Mouse (Mus musculus) hematopoietic multipotent progenitor cell, adult 10-12 weeks (in vitro differentiated cells): ENCODE measurements around the gene Tlcd2. TPM values are rescaled to one million over a fixed set of nuclear protein-coding genes. Genes with fewer than 3 reads are reported as not detected.

Experiments used
- polyA plus RNA-seq: library from polyadenylated mRNA; stranded (reverse); fragments of >175 nt; gene quantifications from 2 replicates; pipeline ENCODE4 v1.2.3, GENCODE M21; 2012; ENCODE audit warnings: low replicate concordance

The Tlcd2 gene
- 4.7 and 6.8 TPM in 2 replicates for polyA plus RNA-seq

GRCm38 (mm10) chr11:75460844-75461742, at the start of gene Tlcd2:
Gene Tlcd2 (plus strand): TSS chr11:75461715.

GRCm38 (mm10) chr11:75422013-75422792, 39.3 kb upstream of the Tlcd2 start, which contains the start of gene Serpinf1:
Gene Serpinf1 (minus strand): TSS chr11:75422701.

GRCm38 (mm10) chr11:75439363-75439762, 22.2 kb upstream of the Tlcd2 start, which contains the start of gene Serpinf2:
Gene Serpinf2 (minus strand): TSS chr11:75439591.

GRCm38 (mm10) chr11:75453991-75454930, 7.3 kb upstream of the Tlcd2 start, which contains the start of gene Wdr81:
Gene Wdr81 (minus strand): TSS chr11:75454717.

GRCm38 (mm10) chr11:75486601-75487285, 25.2 kb downstream of the Tlcd2 start, which contains the start of gene Prpf8:
Gene Prpf8 (plus strand): TSS chr11:75486816.

GRCm38 (mm10) chr11:75509741-75510626, 48.5 kb downstream of the Tlcd2 start, which contains the start of gene Rilp:
Gene Rilp (plus strand): TSS chr11:75510094.

GRCm38 (mm10) chr11:75513336-75513735, 51.8 kb downstream of the Tlcd2 start, which contains the start of gene Scarf1:
Gene Scarf1 (plus strand): TSS chr11:75513540.

Other genes starting within 250 kb of the Tlcd2 start
- 37.8 and 66.8 TPM in 2 replicates for gene Rpa1, start 113.4 kb upstream of the Tlcd2 start, polyA plus RNA-seq
- gene Smyd4, start 113.3 kb upstream of the Tlcd2 start, polyA plus RNA-seq, result 1.7 and 1.8 TPM in 2 replicates
- gene Serpinf1, start 39.0 kb upstream of the Tlcd2 start, polyA plus RNA-seq, result 1.9 and 3.1 TPM in 2 replicates
- gene Serpinf2, start 22.1 kb upstream of the Tlcd2 start, polyA plus RNA-seq, result 0.07 TPM in 1 of 2 replicates, not detected in the other
- 47.7 and 48.9 TPM in 2 replicates for gene Wdr81, start 7.0 kb upstream of the Tlcd2 start, polyA plus RNA-seq
- 35.6 and 48.5 TPM in 2 replicates for gene Prpf8, start 25.1 kb downstream of the Tlcd2 start, polyA plus RNA-seq
- gene Rilp, start 48.4 kb downstream of the Tlcd2 start, polyA plus RNA-seq, result 0.62 and 1.0 TPM in 2 replicates
- gene Scarf1, start 51.8 kb downstream of the Tlcd2 start, polyA plus RNA-seq, result 0.47 and 1.5 TPM in 2 replicates
- gene Slc43a2, start 70.0 kb downstream of the Tlcd2 start, polyA plus RNA-seq, result 63.1 and 118 TPM in 2 replicates
- gene Pitpna, start 126.4 kb downstream of the Tlcd2 start, polyA plus RNA-seq, result 51.6 and 123 TPM in 2 replicates
- gene Inpp5k, start 169.3 kb downstream of the Tlcd2 start, polyA plus RNA-seq, result 23.2 and 144 TPM in 2 replicates
- 119 and 191 TPM in 2 replicates for gene Myo1c, start 188.8 kb downstream of the Tlcd2 start, polyA plus RNA-seq
- gene Crk, start 217.5 kb downstream of the Tlcd2 start, polyA plus RNA-seq, result 122 and 250 TPM in 2 replicates